Mouse (Mus musculus): ENCODE data around the gene Ccdc40.
"Not testable (repeated sequence)": the region's sequence is repeated elsewhere in the genome, so short reads cannot be mapped to it uniquely, and the experiment has no call there.

Ccdc40 gene

GRCm38 (mm10) chr11:119285791-119286527 lies 57.6 kb downstream of the Ccdc40 start:
- no peak for DNase-seq (ENCODE audit: low spot score in 2 of 2)

- DNase-seq (ENCODE audit: low spot score in 2 of 2), result no peak
Observed at GRCm38 (mm10) chr11:119287207-119287992, 59.0 kb downstream of the Ccdc40 start.

- not testable (repeated sequence) for DNase-seq (ENCODE audit: low spot score in 2 of 2)
Observed at GRCm38 (mm10) chr11:119292861-119293260, 64.5 kb downstream of the Ccdc40 start.

- no peak for DNase-seq (ENCODE audit: low spot score in 2 of 2)
Observed at GRCm38 (mm10) chr11:119297996-119298395, 69.6 kb downstream of the Ccdc40 start.

GRCm38 (mm10) chr11:119298917-119299316 lies 70.5 kb downstream of the Ccdc40 start:
- no peak for DNase-seq (ENCODE audit: low spot score in 2 of 2)

- peak; percentile 90 to 94 for DNase-seq (ENCODE audit: low spot score in 2 of 2)
Observed at GRCm38 (mm10) chr11:119299391-119300245, 71.2 kb downstream of the Ccdc40 start, which contains the start of gene Eif4a3. Eif4a3 (minus strand) TSS chr11:119300089.

GRCm38 (mm10) chr11:119300246-119300935 lies 72.0 kb downstream of the Ccdc40 start:
- DNase-seq (ENCODE audit: low spot score in 2 of 2), result no peak

GRCm38 (mm10) chr11:119300986-119301385 lies 72.6 kb downstream of the Ccdc40 start:
- DNase-seq (ENCODE audit: low spot score in 2 of 2), result no peak

- DNase-seq (ENCODE audit: low spot score in 2 of 2), result no peak
Observed at GRCm38 (mm10) chr11:119304904-119305712, 76.7 kb downstream of the Ccdc40 start.

GRCm38 (mm10) chr11:119306762-119307657 lies 78.6 kb downstream of the Ccdc40 start:
- DNase-seq (ENCODE audit: low spot score in 2 of 2), result peak in 1 of 2 experiments; percentile 36

GRCm38 (mm10) chr11:119307658-119307867 lies 79.2 kb downstream of the Ccdc40 start, which contains the start of gene Card14:
Card14 (plus strand) TSS chr11:119307768.
- DNase-seq (ENCODE audit: low spot score in 2 of 2), result no peak

- DNase-seq (ENCODE audit: low spot score in 2 of 2), result no peak
Observed at GRCm38 (mm10) chr11:119307916-119308315, 79.5 kb downstream of the Ccdc40 start.

GRCm38 (mm10) chr11:119310621-119311020 lies 82.2 kb downstream of the Ccdc40 start:
- no peak for DNase-seq (ENCODE audit: low spot score in 2 of 2)

- DNase-seq (ENCODE audit: low spot score in 2 of 2), result no peak
Observed at GRCm38 (mm10) chr11:119314252-119314936, 86.0 kb downstream of the Ccdc40 start.

All from urinary bladder, postnatal 36 days (tissue).